Mouse (Mus musculus) 3134 (cell line): ENCODE data around the gene Vmn1r188.
"Not testable (repeated sequence)": the region's sequence is repeated elsewhere in the genome, so short reads cannot be mapped to it uniquely, and the experiment has no call there.

Experiments
- DNase-seq: peaks from one replicate; pipeline ENCODE4 v3.0.0-alpha.2; 2011; ENCODE audit warnings: low spot score; ENCODE audit not compliant: insufficient read length; ENCODE audit errors: extremely low read depth

The Vmn1r188 gene

DNA sequence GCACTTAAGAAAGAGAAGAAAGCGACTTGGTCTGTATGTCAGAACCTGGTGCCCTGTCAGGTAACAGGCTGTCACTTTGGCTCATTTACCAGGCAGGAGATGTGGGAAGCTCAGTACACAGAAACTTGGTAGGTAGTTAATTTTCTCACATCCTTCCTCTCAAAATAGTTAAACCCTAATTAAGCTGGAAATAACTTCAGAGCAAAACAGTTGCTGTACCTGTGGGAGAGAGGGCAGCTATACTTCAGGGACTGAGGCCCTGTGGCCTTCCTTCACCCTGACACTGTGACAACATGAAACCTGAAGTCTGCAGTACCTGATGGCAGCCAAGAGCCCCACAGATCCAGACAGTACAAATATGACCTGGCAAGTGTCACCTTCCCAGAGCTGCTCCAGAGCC is at the start of gene Vmn1r188:
Gene Vmn1r188 (plus strand): TSS at position 301 of the 400 bp plus-strand sequence.
- not testable (repeated sequence) for DNase-seq

DNA sequence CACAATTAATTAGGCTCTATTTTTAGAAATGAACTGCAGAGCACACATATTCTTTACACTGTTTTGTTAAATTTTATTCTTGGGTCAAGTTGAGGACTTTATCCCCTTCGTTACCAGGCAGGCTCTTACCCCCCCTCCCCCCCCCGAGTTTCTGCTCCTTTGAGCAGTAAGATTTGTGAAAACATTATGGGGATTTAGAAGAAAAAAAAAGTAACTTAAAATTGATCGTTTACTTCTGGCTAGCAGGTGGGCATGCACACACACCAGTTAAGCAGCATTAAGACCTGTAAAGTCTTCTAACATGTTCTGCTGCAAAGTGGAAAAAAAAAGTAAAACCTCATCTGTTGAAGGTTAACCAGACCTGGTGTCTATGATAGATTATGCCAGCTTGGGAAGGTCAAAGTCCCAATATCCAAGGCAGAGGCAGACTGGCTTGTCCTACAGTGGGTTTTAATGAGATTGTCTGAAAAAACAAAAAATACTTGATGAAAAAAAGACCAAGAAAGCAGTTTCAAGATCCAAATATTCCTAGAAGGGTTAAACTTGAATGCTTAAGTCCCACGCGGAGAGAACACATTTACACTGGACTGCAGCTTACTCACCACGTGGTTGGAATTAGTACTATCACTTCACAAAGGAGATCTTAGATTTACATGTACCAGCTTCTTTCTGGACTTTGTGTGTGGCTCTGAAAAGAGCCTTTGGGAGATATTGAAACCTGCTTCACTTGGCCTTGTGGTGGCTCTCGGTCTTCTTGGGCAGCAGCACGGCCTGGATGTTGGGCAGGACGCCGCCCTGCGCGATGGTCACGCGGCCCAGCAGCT is 49.6 kb upstream of the Vmn1r188 start:
- peak; percentile 79 for DNase-seq

DNA sequence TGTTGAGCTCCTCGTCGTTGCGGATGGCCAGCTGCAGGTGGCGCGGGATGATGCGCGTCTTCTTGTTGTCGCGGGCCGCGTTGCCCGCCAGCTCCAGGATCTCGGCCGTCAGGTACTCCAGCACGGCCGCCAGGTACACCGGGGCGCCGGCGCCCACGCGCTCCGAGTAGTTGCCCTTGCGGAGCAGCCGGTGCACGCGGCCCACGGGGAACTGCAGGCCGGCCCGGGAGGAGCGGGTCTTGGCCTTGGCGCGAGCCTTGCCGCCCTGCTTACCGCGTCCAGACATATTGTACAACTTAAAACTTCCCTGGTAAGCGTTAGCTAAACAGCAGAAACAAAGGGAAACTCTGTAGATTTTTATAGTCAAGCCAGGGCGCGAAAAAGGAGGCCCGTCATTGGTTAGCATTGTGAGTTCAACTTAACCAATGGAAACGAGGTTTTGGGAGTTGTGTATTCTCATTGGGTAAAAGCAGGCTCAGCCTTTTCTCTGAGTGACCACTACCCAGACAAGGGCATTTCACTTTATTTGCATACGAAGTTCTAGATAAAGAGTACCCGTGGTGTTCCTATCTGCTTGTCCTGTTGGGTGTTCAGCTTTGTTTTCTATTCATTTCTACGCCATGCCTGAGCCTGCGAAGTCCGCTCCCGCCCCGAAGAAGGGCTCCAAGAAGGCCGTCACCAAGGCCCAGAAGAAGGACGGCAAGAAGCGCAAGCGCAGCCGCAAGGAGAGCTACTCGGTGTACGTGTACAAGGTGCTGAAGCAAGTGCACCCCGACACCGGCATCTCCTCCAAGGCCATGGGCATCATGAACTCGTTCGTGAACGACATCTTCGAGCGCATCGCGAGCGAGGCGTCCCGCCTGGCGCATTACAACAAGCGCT is 48.7 kb upstream of the Vmn1r188 start, which contains the start of the genes Hist1h2ah and Hist1h2bk:
Gene Hist1h2ah (minus strand): TSS at position 302 of the 882 bp plus-strand sequence.
Gene Hist1h2bk (plus strand): TSS at position 604 of the 882 bp plus-strand sequence.
- peak; percentile 94 for DNase-seq

DNA sequence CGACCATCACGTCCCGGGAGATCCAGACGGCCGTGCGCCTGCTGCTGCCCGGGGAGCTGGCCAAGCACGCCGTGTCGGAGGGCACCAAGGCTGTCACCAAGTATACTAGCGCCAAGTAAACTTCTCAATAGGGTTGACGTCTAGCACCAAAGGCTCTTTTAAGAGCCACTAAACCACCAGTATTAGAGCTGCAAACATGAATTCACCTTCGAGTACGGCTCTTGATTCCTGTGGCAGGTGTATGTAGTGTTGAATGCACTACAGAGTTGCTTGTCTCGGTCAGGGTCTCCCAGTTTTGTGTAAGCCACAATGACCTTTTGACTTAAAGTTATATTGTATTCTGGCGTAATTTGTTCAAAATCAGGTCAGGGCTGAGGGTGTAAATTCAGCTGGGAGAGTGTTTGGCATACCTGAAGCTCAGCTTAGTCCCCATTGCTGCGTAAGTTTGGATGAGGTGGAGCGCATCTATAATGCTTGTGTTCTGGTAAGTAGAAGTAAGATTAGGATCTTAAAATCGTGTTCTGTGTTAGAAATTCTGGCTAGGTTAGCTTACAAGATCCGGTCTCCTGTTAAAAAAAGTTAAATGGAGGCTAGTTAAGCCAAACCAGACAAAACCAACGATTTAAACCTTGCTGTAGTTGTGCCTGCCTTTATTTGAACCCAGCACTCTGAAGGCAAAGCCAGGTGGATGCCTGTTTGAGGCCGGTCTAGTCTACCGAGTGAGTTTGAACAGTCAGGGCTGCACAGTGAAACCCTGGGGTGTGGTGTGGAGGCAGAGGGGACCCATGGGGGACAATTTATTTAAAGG is 47.9 kb upstream of the Vmn1r188 start:
- DNase-seq, result peak; percentile 83

DNA sequence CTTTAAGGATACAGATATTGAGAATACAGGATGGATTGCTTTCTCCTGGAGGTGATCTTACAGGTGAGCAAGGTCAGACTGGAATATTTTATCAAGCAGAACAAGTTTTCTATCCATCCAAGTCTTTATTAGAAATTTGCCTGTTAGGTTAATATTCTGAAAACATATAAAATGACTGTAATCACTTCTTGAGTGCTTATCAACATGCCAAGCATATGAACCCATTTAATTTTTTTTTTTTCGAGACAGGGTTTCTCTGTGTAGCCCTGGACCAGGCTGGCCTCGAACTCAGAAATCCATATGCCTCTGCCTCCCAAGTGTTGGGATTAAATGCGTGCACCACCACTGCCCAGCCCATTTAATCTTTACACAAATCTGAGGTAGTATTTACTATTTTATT is 47.3 kb upstream of the Vmn1r188 start:
- no peak for DNase-seq

DNA sequence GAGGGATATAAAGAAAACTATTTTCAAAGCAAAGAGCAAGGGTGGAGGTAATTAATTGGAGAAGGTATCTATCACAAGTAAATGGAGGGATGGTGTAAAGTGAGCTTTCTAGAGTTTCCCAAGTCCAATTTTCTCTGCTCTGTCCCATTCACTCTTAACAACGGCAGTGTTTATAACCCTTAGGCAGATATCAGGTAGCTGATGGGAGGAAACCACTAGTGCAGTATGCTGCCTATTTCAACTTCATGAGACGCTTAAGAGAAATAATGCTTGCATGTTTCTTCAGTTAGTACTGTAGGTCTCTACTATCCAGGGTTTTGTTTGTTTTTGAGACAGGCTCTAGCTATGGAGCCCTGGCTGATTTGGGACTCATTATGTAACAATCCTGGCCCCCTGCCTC is 46.8 kb upstream of the Vmn1r188 start:
- no peak for DNase-seq

DNA sequence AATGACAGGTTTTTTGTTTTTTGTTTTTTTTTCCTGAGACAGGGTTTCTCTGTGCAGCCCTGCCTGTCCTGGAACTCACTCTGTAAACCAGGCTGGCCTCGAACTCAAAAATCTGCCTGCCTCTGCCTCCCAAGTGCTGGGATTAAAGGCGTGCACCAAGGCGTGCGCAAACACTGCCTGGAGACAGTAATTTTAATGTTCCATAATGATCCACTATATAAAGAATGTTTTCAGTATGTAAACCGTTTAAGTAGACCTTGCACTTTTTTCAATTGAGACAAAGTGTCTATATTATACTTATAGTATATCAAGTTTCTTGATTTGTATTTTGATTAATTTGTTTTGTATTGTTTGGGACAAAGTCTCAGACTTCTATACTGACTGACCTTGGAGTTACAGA is 44.9 kb upstream of the Vmn1r188 start:
- no peak for DNase-seq

DNA sequence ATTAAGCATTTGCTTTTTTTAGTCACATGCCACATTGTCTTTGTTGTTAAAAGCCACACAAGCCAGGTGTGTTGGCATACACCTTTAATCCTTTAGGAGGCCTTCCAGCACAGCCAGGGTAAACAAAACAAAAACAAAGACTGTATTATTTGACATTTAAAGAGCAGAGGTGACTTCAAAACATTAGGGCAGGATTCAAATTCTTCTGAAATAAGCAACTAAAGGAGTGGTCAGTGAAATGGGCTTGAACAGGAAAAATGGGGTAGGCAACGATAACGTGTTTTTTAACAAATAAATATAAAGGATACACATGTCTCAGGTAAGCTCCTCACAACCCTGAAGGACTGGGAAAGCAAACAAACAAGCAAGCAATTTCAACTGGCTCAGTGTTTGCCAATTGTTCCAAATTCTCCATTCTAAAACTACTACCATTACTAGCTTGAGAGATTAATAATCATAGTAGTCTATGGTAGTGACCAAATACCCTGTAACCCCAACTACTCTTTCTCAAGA is 44.2 kb upstream of the Vmn1r188 start:
- peak; percentile 35 for DNase-seq

DNA sequence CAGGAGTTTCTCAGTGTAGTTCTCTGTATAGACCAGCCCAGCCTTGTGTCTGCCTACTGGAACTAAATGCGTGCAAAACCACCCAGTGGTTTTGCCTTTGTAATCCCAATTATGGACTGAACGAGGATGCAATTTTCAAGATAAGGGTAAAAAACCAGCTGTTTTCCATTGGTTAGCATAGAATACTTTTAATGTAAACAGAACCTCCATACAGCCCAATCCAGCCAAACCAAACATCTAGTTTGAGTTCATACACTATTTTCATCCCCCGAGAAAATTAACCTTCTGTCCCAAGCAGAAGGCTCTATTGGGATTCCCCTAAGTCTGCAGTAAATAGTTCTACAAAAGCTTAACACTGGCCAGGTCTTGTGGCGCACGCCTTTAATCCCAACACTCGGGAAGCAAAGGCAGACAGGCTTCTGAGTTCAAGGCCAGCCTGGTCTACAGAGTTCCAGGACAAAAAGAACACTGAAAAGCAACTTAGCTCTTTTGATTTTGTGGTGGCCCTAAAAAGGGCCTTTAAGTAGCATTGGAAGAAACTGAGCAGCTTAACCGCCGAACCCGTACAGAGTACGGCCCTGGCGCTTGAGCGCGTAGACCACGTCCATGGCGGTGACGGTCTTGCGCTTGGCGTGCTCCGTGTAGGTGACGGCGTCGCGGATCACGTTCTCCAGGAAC is 43.6 kb upstream of the Vmn1r188 start:
- DNase-seq, result peak; percentile 92

DNA sequence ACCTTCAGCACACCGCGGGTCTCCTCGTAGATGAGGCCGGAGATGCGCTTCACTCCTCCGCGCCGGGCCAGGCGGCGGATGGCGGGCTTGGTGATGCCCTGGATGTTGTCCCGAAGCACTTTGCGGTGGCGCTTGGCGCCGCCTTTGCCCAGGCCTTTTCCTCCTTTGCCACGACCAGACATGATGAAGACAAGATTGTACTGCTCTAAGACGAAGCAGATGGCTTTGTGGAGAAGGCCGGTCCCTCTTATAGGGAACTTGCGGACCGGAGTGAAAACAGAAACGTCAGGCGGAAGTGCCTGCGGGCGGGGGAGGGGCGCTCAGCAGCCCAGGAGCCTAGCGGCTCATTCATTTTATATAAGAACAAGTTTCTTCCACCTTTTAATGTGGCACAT is 43.1 kb upstream of the Vmn1r188 start, which contains the start of gene Hist1h4i:
Gene Hist1h4i (minus strand): TSS at position 221 of the 395 bp plus-strand sequence.
- DNase-seq, result peak; percentile 97

DNA sequence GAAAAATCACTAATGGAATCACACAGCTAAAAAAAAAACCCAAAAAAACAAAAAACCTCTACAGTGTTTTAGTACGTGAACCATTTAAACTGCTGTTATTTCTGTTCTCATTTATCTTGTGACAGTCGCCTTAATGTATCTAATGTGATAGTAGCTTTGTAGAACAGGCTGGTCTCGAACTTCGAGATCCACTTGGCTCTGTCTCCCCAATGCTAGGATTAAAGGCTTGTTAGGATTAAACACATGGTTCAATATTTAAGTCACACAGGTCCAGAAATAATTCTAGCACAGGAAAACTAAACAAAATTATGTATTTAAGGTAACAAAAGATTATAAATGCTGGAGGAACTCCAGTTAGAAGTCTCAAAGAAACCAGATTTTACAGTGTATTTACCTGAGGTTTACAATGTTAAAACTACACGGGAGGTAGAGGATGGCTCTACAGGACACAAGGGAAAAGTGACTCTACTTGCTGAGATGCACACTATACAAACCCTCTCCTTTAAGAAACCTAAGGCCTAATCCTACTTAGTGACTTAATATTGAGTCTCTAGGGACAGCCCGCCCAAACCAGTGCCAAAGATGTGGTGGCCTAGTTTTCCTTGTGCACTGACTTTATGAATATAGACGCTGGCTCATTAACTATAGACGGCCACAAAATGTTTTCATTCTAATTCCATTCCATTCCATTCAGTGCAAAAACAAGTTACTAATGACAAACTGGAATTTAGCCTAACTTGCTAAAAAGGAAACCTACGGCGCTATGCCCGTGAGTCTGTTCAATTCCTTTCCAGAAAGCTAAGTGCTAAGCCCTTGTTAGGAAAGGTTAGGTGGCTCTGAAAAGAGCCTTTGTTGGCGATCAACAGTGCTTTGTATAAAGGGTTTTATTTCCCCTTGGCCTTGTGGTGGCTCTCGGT is 42.3 kb upstream of the Vmn1r188 start:
- peak; percentile 73 for DNase-seq

DNA sequence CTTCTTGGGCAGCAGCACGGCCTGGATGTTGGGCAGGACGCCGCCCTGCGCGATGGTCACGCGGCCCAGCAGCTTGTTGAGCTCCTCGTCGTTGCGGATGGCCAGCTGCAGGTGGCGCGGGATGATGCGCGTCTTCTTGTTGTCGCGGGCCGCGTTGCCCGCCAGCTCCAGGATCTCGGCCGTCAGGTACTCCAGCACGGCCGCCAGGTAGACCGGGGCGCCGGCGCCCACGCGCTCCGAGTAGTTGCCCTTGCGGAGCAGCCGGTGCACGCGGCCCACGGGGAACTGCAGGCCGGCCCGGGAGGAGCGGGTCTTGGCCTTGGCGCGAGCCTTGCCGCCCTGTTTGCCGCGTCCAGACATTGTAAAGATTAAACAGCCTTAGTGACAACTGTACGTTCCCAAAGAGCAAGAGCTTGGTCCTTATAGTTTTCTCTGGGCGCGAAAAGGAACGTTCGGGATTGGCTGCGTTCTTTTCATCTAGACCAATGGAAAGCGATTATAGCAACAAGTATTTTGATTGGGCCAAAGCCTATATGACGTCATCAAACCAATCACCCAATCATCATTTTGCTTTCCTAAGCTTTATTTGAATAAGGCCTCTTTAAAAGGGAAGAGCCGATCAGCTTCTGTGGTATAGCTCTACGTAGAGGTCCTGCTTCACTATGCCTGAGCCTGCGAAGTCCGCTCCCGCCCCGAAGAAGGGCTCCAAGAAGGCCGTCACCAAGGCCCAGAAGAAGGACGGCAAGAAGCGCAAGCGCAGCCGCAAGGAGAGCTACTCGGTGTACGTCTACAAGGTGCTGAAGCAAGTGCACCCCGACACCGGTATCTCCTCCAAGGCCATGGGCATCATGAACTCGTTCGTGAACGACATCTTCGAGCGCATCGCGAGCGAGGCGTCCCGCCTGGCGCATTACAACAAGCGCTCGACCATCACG is 41.4 kb upstream of the Vmn1r188 start, which contains the start of the genes Hist1h2ag and Hist1h2bj:
Gene Hist1h2ag (minus strand): TSS at position 377 of the 935 bp plus-strand sequence.
Gene Hist1h2bj (plus strand): TSS at position 647 of the 935 bp plus-strand sequence.
- DNase-seq, result peak; percentile 94

DNA sequence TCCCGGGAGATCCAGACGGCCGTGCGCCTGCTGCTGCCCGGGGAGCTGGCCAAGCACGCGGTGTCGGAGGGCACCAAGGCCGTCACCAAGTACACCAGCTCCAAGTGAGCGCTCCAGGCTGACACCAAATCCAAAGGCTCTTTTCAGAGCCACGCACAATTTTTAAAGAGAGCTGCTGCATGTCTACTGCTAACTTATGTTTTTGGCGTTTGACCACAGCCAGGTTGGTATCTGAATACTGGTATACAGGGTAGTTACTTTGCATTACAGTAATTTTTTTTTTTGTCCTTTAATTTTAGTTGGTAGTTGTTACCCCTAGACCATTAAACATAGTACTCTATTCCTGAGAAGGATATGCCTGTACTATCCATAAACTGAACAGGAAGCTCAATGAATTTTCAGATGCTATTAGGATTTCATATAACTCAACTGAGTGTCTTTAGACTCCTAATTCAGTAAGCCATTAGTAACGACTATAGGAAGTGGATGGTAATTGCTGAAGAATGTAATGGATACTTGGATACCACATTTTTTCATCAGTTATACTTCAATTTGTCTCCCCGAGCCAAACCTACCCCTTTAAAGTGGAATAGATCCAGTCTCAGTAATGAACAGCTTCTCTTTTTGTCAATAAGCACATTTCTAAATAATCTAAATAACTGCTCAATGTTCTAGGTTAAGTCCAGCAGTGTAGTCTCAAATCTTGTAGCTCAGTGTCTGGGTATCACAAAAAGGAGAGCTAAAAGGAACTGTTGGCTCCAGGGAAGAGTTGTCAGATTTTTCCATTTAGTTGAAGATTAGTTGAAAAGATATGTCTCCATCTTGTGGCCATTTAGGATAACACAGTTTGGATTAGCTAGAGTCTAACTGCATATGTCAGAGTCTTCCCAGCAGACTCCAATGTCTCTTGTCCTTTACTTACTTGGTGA is 40.5 kb upstream of the Vmn1r188 start:
- peak; percentile 76 for DNase-seq

DNA sequence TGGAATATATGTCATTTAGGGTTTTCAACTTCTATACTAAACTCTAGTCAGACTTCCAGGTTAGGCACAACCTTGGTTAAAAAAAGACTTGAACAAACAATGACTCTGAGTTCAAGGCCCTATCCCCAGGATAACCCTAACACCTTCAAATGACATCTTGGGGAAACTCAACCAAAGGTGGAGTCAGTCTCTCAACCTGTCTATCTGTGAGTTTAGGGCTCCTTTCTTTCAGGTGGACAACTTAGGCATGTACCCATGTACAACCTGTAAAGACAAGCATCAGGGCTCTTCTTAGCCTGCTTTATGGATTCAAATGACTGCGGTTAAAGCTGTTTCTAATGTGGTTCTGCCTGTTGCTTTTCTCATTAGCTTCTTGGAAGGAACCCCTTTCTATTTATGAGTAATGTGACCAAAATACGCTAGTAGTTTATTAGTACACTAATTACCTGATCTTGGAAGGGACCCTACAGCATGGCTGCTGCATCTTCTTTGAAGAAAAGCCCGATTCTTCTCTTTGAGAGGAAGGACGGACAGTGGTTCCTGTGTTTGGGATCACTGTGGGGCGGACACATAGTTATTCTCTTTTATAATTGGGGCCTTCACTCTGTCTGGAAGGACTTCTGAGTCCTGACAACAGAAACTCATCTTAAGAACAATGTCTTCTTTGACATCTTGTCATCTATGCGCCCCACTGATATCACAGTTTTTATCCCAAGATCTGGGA is 39.6 kb upstream of the Vmn1r188 start:
- no peak for DNase-seq

DNA sequence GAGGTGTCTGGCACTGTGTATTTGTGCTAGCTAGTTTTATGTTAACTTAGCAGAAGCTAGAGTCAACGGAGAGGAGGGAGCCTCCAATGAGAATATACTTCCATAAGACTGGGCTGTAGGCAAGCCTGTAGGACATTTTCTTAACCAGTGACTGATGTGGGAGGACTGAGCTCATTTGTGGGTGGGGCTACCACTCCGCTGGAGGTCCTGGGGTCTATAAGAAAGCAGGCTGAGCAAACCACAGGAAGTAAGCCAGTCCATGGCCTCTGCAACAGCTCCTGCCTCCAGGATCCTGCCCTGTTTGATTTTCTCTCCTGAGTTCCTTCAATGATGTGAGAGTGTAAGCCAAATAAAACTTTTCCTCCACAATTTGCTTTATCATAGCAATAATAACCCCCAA is 38.9 kb upstream of the Vmn1r188 start:
- DNase-seq, result no peak

DNA sequence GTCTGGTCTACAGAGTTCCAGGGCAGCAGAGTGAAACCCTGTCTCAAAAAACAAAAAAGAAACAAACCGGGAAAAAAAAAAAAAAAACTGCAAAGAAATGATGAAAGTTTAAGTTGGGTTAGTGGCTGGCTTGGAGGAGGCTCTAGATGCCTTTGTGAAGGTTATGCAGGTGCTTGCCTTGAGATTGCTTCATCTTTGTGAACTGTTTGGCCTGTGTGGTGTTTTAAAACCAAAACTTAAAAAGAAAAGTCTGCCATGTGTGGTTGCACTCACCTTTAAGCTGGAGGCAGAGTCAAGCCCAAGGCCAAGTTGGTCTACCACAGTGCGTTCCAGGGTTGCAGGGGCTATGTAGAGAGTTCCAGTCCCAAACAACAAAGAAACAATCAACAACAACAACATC is 35.2 kb upstream of the Vmn1r188 start:
- no peak for DNase-seq
